12 mouse cellular contexts compared by ENCODE assay signal in the genomic region with DNA sequence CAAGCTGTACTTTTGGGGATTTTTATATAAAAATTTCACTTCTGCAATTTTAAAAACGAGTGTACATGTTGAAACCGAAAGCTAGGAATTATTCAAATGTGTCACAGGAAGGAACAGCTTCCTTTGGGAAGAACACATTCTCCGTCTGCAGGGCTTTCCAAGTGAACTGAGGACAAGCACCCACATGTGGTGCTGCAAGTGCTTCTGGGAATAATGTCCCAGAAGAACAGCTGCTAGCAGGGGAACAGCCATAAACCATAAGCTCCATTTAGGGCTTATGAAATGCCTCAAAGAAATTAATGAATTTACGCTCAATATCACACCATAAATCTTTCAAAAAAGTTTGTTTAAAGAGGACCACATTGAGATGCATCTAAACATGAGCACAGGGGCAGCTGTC.
A peak's percentile ranks its signal among the peaks of the same experiment; 100 is the strongest.
DNase-seq lines count a peak whose midpoint lies in the region; ATAC-seq and TF ChIP-seq lines count a peak whose summit lies in the region.
"Had no signal": no experiment of that assay in that cellular context is flagged by ENCODE, and none has a peak within 500 bp of the region (broad histone marks: within the 10 kb centered on the region; RNA-seq: fewer than 3 reads in every experiment).

No protein-coding gene starts in this region.

- no peak overlapping the region for H3K27ac ChIP-seq in heart, embryonic 12.5 days (ENCODE audit: poor library complexity, severe bottlenecking)
- no peak overlapping the region for H3K27ac ChIP-seq in cerebellum, adult 2 months (ENCODE audit: insufficient read depth, low read length)
- H3K27ac ChIP-seq: embryonic facial prominence, embryonic 13.5 days; hindbrain, embryonic 15.5 days; liver, embryonic 14.5 days had no signal

- WGBS in heart, embryonic 12.5 days, result 66% methylated on average over 4 of the region's 4 CpGs
- WGBS in cerebellum, adult 2 months, result 76% methylated on average over 4 of the region's 4 CpGs

- peak; percentile 50 for DNase-seq in heart, adult 8-10 months (ENCODE audit: low spot score)
- peak; percentile 74 for DNase-seq in right cerebral cortex, adult 18-20 months
- no peak for DNase-seq in right cerebral cortex, postnatal 4 days
- peak; percentile 31 to 36 for DNase-seq in left cerebral cortex, adult 9 months (ENCODE audit: low spot score in 2 of 2)
- DNase-seq in skeletal muscle tissue, adult 2 months (ENCODE audit: low read depth, low spot score), result peak; percentile 18
- no peak for DNase-seq in cerebellum, adult 2 months
- DNase-seq in T-cell, adult 2 months (ENCODE audit: low spot score), result no peak
- DNase-seq: thymus, postnatal 36 days had no signal

- TF ChIP-seq POLR2A in cerebellum, adult 2 months (IDR thresholded peaks at IDR 0.05; ENCODE audit: borderline replicate concordance, insufficient read depth, low read length), result no peak

- ATAC-seq in heart, embryonic 12.5 days (ENCODE audit: insufficient number of reproducible peaks, low FRiP score), result no peak

- no peaks in the 10 kb centered on the region for H3K4me1 ChIP-seq in heart, embryonic 12.5 days (replicated peaks)
- no peaks in the 10 kb centered on the region for H3K4me1 ChIP-seq in cerebellum, adult 2 months (ENCODE audit: control insufficient read depth, insufficient read depth, low read length)
- H3K4me1 ChIP-seq: embryonic facial prominence, embryonic 13.5 days; hindbrain, embryonic 15.5 days had no signal

- no peaks in the 10 kb centered on the region for H3K9me3 ChIP-seq in heart, embryonic 12.5 days (replicated peaks)
- H3K9me3 ChIP-seq: embryonic facial prominence, embryonic 13.5 days; hindbrain, embryonic 15.5 days had no signal

- H3K4me2 ChIP-seq in heart, embryonic 12.5 days, result no peak overlapping the region
- H3K4me2 ChIP-seq: embryonic facial prominence, embryonic 13.5 days; hindbrain, embryonic 15.5 days had no signal

- no peak for TF ChIP-seq CTCF in cerebellum, adult 2 months (IDR thresholded peaks at IDR 0.05; ENCODE audit: borderline replicate concordance, insufficient read depth, low read depth, low read length)

- H3K36me3 ChIP-seq in heart, embryonic 12.5 days, result no peaks in the 10 kb centered on the region
- H3K36me3 ChIP-seq: embryonic facial prominence, embryonic 13.5 days; hindbrain, embryonic 15.5 days had no signal

- H3K9ac ChIP-seq in heart, embryonic 12.5 days, result no peak overlapping the region
- H3K9ac ChIP-seq: embryonic facial prominence, embryonic 13.5 days; hindbrain, embryonic 15.5 days; liver, embryonic 14.5 days had no signal

- H3K4me3 ChIP-seq in heart, embryonic 12.5 days, result no peak overlapping the region
- H3K4me3 ChIP-seq in cerebellum, adult 2 months (replicated peaks; ENCODE audit: insufficient read depth, low read depth, low read length), result no peak overlapping the region
- H3K4me3 ChIP-seq: embryonic facial prominence, embryonic 13.5 days; hindbrain, embryonic 15.5 days had no signal

- no peaks in the 10 kb centered on the region for H3K27me3 ChIP-seq in heart, embryonic 12.5 days (replicated peaks)
- no peaks in the 10 kb centered on the region for H3K27me3 ChIP-seq in cerebellum, adult 2 months (ENCODE audit: control insufficient read depth, insufficient read depth, low read length)
- H3K27me3 ChIP-seq: embryonic facial prominence, embryonic 13.5 days; hindbrain, embryonic 15.5 days had no signal

Comparison
In these comparisons a context has a peak if more than half of its experiments do, and no peak if none do; other contexts are left out.
1. DNase-seq: peak in heart, adult 8-10 months (single experiment), right cerebral cortex, adult 18-20 months (single experiment), left cerebral cortex, adult 9 months (2 of 2) and skeletal muscle tissue, adult 2 months (single experiment); none in right cerebral cortex, postnatal 4 days (single experiment), cerebellum, adult 2 months (0 of 2) and T-cell, adult 2 months (single experiment).